Mouse (Mus musculus) neutrophil, adult 5-6 weeks (primary cell): ENCODE measurements around the gene Brcc3. TPM values are rescaled to one million over a fixed set of nuclear protein-coding genes. Genes with fewer than 3 reads are reported as not detected.
A peak's percentile ranks its signal among the peaks of the same experiment; 100 is the strongest.
"Not testable (repeated sequence)": the region's sequence is repeated elsewhere in the genome, so short reads cannot be mapped to it uniquely, and the experiment has no call there.

Experiments used
- ATAC-seq: fragments of 151-379, 151-347 bp; 2 replicates; pipeline ENCODE4 v1.8.0; 2017; ENCODE audit warnings: mild to moderate bottlenecking, moderate TSS enrichment; ENCODE audit not compliant: insufficient number of reproducible peaks, poor library complexity, low FRiP score, severe bottlenecking; ENCODE audit errors: extremely low read depth
- total RNA-seq: library from RNA; stranded (forward); fragments of 200-1000 nt; gene quantifications from 2 replicates; pipeline ENCODE4 v1.2.3, GENCODE M21; 2017

The Brcc3 gene
- total RNA-seq: 26.5 and 28.6 TPM in 2 replicates

DNA sequence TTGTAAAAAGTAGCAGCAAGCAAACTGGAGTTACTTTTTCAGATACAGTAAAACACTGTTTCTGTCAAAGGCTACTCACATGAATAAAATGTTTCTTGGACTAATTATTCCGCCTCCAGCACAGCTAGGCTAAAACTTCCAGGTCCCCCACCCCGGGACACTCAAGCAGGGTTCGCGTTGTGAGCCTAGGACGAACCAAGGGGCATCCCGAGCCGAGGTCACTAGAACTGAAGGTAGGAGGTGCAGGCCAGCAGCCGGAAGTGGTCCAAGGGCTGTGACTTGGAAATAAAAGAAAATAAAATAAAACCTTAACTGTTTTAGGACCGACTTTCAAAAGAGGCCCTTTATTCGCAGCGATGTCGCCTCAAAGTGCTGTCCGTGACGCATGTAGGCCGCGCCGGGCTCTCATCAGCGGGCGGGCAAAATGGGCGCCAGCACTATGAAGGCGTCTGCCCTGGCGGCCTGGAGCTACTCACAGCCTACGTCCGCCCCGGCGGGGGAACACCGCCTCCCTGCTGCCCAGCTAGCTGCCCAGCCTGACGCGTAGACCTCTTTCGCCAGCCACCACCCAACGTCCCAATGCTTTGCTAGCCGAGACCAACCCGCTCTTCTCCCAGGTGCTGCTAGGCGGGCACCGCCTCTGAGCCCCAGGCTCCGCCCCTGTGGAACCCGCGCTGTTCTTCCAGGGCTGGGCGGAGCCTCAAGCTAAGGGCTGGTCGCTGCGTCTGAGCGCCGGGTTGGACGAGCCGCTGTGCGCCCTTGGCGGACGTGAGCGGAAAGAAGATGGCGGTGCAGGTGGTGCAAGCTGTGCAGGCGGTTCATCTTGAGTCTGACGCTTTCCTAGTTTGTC, at the start of gene Brcc3, which contains the start of the genes Cmc4 and Mtcp1:
Brcc3 (plus strand) TSS at position 693 of the 850 bp plus-strand sequence.
Cmc4 (minus strand) TSS at position 649 of the 850 bp plus-strand sequence.
Mtcp1 (minus strand) TSS at position 653 of the 850 bp plus-strand sequence.
- peak; percentile 99 for ATAC-seq

DNA sequence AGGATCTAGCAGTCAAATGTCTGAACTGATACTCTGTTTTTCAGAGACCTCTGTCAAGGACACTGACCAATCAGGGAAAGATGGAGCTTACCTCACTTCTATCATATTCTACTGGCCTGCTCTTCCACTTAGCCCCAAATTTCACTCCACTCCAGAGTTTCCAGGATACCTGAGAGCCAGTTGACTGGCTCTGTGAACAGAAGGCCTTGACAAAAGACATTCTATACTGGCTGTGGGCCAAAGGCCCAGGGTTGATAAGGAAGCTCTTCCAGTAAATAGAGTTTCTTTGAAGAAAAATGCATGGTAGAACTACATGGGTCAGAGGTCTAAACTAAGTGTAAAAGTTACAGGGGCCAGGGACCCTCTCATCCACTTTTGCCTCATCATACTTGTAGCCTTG, 46.2 kb upstream of the Brcc3 start:
- ATAC-seq: no peak

DNA sequence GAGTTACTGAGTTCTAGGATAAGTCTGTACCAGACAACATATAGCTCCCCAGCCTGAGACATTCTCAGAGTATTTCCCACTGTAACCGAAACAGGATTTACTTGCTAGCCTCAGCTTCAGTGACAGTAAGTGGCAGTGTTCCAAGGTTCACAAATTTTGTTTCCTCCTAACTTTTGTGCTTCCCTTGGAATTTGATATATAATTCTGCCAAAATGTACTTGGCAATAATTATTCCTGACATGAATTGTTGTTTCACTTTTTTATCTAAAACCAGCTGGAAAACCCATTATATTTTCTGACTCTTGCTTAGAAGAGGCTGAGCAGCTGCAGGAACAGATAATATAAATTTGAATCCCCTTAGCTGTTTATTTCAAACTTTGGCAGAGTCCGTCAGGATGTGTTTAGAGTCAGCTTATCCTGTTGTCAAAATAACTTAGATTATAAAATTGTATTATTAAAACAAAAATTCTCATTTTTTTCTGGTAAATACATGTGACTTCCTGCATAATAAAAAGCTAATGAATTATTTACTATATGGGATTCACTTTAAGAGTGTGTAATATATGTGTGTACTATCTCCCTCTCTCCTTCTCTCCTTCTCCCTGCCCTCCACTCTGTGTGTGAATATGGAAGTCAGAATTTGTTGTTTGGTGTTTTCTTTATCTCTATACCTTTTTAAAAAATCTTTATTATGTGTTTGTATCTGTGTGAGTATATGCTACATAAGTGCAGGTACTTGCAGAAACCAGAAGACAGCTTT, 43.6 kb upstream of the Brcc3 start:
- no peak for ATAC-seq

DNA sequence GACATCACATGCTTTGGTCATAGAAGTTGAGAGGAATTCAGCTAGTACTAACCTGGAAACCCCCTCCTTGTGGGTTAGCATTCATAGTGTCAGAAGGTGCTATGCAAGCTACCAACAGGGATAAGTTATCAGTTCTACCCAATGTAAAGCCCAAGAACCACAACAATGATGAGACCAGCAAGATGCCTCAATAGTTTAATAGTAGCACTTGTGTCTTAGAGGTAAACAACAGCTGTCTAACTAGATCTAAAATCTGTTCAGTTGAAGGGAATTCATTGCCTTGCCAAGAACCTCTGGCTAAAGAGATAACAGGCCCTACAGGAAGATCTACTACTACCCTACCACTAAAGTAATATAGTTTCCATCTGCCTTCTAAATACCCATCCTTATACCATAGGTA, 39.6 kb upstream of the Brcc3 start:
- no peak for ATAC-seq

DNA sequence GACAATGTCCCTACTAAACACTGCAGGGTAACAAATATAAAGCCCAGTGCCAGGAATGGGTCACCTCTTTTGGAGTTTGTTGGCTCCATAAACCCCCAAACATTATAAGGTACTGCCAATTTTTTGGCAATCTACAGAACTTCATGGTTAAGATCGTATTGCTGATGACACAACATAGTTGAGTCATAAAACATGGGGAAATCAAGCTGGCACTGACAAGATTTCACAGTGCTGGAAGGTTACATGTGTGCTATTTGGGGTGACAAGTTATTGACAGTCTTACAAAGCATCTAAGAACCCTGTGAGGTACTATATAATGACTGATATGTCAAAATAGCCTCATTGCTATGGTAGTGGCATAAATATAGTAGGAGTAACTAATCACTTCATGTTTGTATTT, 35.3 kb upstream of the Brcc3 start:
- ATAC-seq: no peak

DNA sequence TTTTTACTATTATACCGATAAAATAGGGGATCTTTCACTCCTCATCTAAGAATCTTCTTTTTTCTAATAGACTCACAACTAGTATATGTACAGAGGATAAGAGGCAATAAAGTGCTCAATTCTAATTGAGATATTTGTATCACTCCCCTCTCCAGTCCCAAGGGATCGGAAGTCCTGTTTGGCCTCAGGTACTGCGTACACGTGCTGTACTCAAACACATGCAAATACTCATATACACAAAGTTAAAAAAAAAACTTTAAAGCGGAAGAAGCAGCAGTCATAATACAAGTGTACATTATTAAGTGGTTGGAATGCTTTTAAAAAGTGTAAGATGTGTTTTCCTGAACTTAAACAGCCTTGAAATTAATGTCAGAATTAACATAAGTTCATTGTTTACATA, 34.7 kb upstream of the Brcc3 start:
- ATAC-seq: no peak

DNA sequence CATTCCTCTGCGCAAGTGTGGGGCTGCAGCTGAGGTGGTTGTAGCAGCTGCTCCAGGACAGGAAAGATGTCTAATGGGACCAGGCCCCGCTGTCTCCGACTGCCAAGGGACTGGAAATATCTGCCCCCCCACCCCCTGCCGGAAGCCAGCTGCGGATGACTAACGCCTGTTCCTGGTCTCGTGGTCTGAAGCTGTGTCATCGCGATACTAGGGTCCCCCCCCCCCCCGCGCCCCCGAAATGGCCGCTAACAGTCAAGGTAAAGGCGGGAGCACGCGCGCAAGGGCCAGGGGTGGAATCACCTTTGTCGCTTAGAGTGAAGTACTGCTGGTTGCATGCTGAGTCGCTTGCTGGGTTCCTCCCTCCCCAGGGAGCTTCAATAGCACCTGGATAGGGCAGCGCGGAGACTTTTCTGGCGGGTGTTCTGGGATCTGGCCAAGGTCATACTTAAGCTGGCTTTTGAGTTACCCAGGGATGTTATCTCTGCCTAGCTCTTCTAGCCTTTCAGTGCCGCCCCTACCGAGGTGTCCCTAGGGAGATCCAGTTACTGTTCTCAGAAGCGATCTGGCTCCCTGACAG, 34.1 kb upstream of the Brcc3 start, which contains the start of the genes Fundc2 and F8:
Fundc2 (plus strand) TSS at position 205 of the 577 bp plus-strand sequence.
F8 (minus strand) TSS at position 421 of the 577 bp plus-strand sequence.
- peak; percentile 72 for ATAC-seq

DNA sequence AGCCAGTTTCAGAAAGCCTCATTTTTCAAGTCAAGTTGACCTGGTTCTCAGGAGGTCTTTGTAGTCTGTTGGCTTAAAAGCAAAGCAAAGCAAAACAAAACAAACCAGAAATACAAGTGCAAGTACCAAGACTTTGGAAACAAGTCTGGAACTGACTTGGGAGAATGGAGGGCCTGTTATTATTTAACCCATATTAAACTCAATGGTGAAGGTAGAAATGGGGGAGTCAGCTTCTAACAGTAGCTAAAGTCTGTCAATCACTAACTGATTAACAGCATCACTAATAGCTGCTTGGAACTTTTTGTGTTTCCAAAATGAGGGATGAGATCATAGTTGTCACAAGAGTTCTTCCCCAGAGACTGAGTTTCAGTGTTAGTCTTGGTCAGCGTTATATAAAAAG, 17.0 kb upstream of the Brcc3 start:
- ATAC-seq: no peak

DNA sequence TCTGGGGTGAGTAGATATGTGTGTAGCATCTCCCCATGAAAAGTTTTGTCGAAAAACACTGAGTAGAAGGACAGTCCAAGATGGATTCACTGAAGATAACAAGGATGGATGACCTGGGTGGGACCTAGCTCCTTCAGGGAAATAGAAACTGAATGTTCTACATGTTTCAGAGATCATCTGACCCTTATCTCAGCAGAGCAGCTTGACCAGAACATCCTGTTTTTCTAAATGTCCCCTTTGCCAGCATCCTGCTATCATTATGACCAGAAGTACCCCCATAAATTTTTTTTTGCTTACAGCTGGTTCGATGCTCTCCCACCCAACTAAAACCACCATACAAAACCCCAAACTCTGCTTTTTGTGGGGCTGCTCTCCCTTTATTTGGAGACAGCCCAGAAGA, 13.8 kb upstream of the Brcc3 start:
- ATAC-seq: no peak

DNA sequence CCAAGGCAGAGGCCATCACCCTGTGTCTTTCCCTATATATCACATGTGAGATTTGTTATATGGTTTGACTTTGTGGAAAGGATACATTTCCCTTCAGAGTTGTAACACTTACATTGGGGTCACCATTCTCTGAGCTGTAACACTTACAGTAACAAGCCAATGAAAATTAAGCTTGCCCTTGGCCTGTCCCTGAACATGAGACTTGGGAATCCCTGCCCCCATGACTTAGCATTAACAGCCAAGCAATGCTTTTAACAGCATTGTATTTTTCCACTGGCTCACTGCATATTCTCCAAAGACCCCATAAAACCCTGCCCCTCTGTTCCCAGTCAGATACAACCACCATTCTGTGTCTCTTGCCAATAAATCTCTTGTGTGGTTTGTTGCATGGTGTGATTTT, 13.1 kb upstream of the Brcc3 start:
- ATAC-seq: no peak

DNA sequence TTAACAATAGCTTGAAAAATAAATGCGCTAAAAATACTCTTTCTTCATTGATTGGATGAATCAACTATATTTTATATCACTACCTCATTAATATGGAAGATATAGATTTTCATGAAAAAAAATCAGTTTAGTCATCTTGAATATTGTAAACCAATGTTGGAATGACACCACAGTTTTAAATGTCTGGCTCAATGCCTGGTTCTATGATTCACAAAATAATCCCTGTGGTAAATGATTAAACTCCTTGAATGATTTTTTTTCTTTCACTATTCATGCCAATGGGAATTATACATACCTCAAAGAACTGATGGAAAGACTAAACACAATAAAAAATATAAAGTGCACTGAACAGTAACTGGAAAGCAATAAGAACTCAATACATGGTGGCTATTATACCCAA, 6.7 kb upstream of the Brcc3 start:
- ATAC-seq: no peak

DNA sequence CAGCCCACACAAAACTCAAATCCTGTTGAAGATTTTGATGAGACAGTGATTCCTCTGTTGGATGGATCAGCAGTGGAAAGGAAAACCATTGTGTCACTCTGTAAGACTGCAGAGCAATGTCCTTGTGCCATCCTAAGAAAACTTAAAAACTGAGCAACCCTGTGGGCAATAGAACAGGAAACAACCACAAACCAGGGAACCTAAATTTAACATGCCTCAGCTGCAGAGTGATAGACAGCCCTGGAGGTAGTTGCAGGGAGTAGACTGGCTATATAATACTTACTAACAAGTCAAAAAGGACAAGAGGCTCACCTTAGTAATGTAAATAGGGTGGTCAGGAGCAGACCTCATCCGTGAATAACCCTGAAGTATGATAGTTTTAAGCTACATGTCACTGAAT, 38.2 kb downstream of the Brcc3 start:
- ATAC-seq: no peak

DNA sequence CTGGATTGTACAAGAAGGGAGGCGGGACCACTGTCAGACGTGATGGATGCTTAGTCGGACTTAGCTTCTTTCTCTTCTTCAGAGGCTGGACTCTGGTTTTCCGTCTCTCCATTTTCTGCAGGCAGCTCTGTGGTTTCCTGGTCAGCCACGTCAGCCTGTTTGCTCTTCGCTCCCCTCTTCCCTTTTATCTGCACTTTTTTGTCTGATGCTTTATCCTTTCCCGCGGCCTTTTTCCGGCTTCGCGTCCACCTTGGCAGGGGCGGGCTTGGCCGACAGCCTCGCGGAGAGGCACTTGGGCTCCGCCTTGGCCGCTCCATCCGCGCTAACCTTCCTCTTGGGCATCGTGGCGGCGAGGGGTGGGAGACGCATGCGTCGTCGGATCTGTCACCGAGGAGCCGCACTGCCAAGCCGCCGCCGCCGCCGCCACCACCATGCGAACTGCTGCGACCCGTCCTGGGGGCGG, 58.8 kb downstream of the Brcc3 start:
- not testable (repeated sequence) for ATAC-seq

DNA sequence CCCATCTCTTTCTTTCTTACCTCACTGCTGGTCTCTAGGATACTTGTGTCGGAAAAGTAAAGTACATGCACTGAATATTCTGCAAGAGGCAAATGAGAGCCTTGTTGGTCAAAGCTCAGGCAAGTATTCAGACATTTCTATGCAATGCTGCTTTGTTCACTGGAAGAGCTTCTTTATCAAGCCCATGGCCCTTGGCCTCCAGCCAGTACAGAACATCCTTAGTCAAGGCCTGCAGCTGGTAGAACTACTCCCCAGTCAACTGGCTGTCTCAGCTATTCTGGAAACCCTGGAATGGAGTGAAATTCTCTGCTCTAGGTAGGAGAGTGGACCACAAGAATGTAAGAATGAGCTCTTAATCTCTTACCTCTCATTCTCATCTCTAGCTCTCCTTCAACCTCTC, 73.5 kb downstream of the Brcc3 start:
- ATAC-seq: no peak

Other genes with a start within 250 kb of the Brcc3 start
- 9.1 and 9.4 TPM in 2 replicates for gene Fundc2, start 34.2 kb upstream of the Brcc3 start, total RNA-seq
- gene F8, start 34.0 kb upstream of the Brcc3 start, total RNA-seq: 0.58 and 0.61 TPM in 2 replicates
- 7.6 and 9.6 TPM in 2 replicates for gene Cmc4, start within 50 bp of the Brcc3 start, total RNA-seq
- gene Mtcp1, start within 50 bp of the Brcc3 start, total RNA-seq: 23.9 and 25.4 TPM in 2 replicates
- gene Vbp1, start 97.7 kb downstream of the Brcc3 start, total RNA-seq: 79.7 and 83.7 TPM in 2 replicates
- 0.12 TPM in 1 of 2 replicates, not detected in the other for gene Rab39b, start 161.6 kb downstream of the Brcc3 start, total RNA-seq